Mouse (Mus musculus) testis, postnatal 10 days (tissue): ENCODE measurements around the gene Muc3.
"Not testable (repeated sequence)": the region's sequence is repeated elsewhere in the genome, so short reads cannot be mapped to it uniquely, and the experiment has no call there.

Experiments
- DNase-seq: peaks from one replicate; pipeline ENCODE4 v3.0.0; 2021; ENCODE audit warnings: low spot score

The Muc3 gene

GRCm38 (mm10) chr5:137149272-137149882, at the start of gene Muc3:
Muc3 (minus strand) TSS chr5:137149322.
- not testable (repeated sequence) for DNase-seq

- DNase-seq: no peak
These were observed 45.5 kb upstream of the Muc3 start for GRCm38 (mm10) chr5:137194488-137195120.

- no peak for DNase-seq
These were observed 44.3 kb upstream of the Muc3 start for GRCm38 (mm10) chr5:137193279-137193952.

GRCm38 (mm10) chr5:137189326-137189725, 40.2 kb upstream of the Muc3 start:
- DNase-seq: no peak

GRCm38 (mm10) chr5:137185362-137185761, 36.2 kb upstream of the Muc3 start:
- DNase-seq: no peak

GRCm38 (mm10) chr5:137179646-137180374, 30.7 kb upstream of the Muc3 start:
- DNase-seq: no peak

GRCm38 (mm10) chr5:137173967-137174366, 24.8 kb upstream of the Muc3 start:
- DNase-seq: no peak

- no peak for DNase-seq
These were observed 23.5 kb upstream of the Muc3 start for GRCm38 (mm10) chr5:137172591-137172990.

- DNase-seq: no peak
These were observed 22.4 kb upstream of the Muc3 start for GRCm38 (mm10) chr5:137171478-137171877.

GRCm38 (mm10) chr5:137170836-137171380, 21.8 kb upstream of the Muc3 start:
- no peak for DNase-seq

GRCm38 (mm10) chr5:137167539-137167938, 18.4 kb upstream of the Muc3 start:
- no peak for DNase-seq

GRCm38 (mm10) chr5:137166012-137166411, 16.9 kb upstream of the Muc3 start:
- DNase-seq: no peak

GRCm38 (mm10) chr5:137161853-137162252, 12.7 kb upstream of the Muc3 start:
- no peak for DNase-seq

- DNase-seq: peak; percentile 67
These were observed 10.3 kb upstream of the Muc3 start for GRCm38 (mm10) chr5:137159461-137159860.

GRCm38 (mm10) chr5:137153289-137153688, 4.2 kb upstream of the Muc3 start:
- DNase-seq: no peak

GRCm38 (mm10) chr5:137152623-137153022, 3.5 kb upstream of the Muc3 start:
- DNase-seq: no peak

- no peak for DNase-seq
These were observed 8.3 kb downstream of the Muc3 start for GRCm38 (mm10) chr5:137140836-137141235.

GRCm38 (mm10) chr5:137138977-137139376, 10.1 kb downstream of the Muc3 start:
- DNase-seq: no peak

GRCm38 (mm10) chr5:137134959-137135358, 14.2 kb downstream of the Muc3 start:
- DNase-seq: peak; percentile 80

- DNase-seq: peak; percentile 76
These were observed 17.6 kb downstream of the Muc3 start for GRCm38 (mm10) chr5:137131490-137131889.

- no peak for DNase-seq
These were observed 19.8 kb downstream of the Muc3 start for GRCm38 (mm10) chr5:137129281-137129680.

GRCm38 (mm10) chr5:137123516-137123915, 25.6 kb downstream of the Muc3 start:
- DNase-seq: no peak
